Mouse (Mus musculus): ENCODE data around the gene Gm49384.

Gene Gm49384

GRCm38 (mm10) chr12:69204052-69204833, at the start of gene Gm49384:
TSS of gene Gm49384 (minus strand) at chr12:69204267.
- DNase-seq (ENCODE audit: low spot score in 2 of 2): no peak

DNA sequence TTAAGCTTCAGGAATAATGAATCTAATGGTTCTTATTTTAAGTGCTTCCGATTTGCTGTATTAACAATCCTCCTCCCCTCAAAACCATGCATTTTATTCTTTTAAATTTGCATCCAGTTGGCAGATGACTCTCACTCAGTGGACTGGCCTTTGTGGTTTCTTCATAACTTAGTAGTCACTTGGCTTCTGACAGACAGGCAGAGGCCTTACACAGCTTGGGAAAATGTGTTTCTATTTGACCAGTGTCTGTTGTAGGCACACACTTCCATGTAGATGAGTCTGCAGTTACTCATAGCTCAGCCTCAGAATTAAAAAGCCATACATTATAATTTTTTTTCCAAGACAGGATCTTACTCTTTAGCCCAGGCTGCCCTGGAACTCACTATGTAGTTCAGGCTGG, 49.7 kb upstream of the Gm49384 start:
- no peak for DNase-seq (ENCODE audit: low spot score in 2 of 2)

DNA sequence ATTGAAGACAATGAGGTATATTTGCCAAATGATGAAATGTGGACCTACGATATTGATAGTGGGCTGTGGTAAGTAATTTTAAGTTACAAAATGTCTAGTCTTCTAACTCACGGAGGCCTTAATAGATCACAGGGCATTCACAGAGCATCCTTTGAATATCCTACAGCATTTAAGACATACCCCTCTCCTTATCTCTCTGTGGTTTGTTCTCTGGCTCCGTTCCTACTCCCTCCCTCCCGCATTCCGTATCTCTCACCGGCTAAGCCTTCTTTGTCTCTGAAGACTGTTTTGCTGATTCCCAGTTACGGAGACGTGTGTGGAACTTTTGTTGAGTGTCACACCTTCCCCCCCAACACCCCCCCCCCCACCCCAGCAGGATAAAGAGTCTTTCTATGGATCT, 46.7 kb upstream of the Gm49384 start:
- no peak for DNase-seq (ENCODE audit: low spot score in 2 of 2)

DNA sequence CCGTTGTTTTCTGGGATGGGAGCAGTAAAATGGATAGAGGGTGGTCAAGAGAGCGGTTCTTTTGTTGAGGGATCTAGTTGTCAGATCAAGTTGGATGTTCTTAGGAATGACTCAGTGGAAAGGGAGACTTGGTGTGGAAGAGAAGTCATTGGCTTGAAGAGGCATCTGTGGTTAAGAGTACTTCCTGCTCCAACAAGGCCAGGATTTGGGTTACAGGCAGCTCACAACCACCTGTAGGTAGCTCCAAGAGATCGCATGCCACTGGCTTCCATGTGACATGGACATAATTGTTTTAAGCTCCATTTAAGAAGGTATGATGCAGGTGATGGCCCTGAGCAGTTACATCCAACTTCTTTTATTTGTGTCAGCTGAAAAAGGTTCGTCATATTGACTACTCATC, 45.7 kb upstream of the Gm49384 start:
- DNase-seq (ENCODE audit: low spot score in 2 of 2): no peak

DNA sequence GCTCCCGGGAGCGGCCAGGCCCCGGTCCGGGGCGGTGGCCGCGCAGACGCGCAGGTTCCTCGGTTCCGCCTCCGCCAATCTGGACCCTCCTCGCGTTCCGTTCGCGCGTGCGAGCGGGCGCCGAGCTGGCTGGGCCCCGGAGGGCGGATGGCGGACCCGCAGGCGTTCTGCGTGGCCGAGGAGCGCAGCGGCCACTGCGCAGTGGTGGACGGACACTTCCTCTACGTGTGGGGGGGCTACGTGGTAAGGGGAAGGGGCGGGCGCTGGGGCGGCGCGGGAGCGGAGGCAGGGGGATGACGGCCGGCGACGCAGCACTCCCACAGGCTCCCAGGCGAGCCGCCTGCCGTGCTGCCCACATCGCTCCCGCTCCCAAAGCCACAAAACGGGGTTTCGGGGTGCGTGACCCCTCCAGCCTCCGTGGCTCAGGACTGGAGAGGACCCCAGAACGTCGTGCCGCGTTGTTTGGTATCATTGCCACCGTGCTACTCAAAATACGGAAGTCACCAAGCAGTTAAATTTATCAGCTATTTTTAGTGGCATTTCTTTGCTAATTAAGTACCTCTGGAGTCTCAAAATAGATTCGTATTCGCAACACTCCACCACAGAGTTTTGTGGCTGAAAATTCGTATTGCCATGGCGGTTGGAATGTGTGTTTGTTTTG, 37.8 kb upstream of the Gm49384 start:
- DNase-seq (ENCODE audit: low spot score in 2 of 2): peak; percentile 47 to 66

GRCm38 (mm10) chr12:69241405-69241770, 37.3 kb upstream of the Gm49384 start:
- no peak for DNase-seq (ENCODE audit: low spot score in 2 of 2)

DNA sequence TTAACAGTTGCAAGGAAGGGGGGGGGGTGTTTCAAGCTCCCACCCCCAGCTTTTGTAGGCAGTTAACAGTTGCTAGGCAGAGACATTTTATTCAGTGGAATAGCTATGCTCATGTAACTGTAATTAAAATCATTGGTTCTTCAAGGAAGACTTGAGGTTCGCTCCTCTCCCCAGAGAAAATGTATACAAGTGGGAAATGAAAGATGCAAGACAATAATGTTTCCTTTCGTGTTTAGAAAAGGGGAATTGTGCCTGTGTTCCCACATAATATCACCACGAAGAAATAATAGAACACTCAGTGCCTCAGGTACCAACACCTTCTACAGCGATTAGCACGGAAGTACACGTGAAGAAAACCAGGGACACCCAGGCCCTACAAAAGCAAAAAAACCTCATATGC, 36.8 kb upstream of the Gm49384 start, which contains the start of gene Klhdc1:
TSS of gene Klhdc1 (plus strand) at position 301 of the 400 bp plus-strand sequence.
- no peak for DNase-seq (ENCODE audit: low spot score in 2 of 2)

DNA sequence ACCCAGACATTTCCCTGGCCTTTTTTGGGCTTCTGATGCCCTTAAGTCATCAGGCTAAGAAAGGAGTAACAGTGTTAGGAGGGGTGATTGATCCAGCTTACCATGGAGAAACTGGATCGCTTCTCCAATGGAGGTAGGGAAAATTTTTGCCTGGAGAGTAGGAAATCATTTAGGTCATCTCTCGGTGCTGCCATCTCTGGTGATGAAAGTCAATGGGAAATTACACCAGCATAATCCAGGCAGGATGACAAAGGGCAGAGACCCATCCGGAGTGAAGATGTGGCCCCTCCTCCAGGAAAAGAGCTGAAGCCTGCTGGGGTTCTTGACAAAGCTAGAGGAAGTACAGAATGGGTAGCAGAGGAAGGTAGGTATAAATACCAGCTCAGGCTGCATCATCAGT, 34.2 kb upstream of the Gm49384 start:
- no peak for DNase-seq (ENCODE audit: low spot score in 2 of 2)

GRCm38 (mm10) chr12:69235782-69236181, 31.7 kb upstream of the Gm49384 start:
- no peak for DNase-seq (ENCODE audit: low spot score in 2 of 2)

- no peak for DNase-seq (ENCODE audit: low spot score in 2 of 2)
Measured at GRCm38 (mm10) chr12:69229251-69229650, 25.2 kb upstream of the Gm49384 start.

GRCm38 (mm10) chr12:69227776-69228466, 23.9 kb upstream of the Gm49384 start, which contains the start of gene Pole2:
TSS of gene Pole2 (minus strand) at chr12:69228195.
- DNase-seq (ENCODE audit: low spot score in 2 of 2): peak; percentile 58 to 72

DNA sequence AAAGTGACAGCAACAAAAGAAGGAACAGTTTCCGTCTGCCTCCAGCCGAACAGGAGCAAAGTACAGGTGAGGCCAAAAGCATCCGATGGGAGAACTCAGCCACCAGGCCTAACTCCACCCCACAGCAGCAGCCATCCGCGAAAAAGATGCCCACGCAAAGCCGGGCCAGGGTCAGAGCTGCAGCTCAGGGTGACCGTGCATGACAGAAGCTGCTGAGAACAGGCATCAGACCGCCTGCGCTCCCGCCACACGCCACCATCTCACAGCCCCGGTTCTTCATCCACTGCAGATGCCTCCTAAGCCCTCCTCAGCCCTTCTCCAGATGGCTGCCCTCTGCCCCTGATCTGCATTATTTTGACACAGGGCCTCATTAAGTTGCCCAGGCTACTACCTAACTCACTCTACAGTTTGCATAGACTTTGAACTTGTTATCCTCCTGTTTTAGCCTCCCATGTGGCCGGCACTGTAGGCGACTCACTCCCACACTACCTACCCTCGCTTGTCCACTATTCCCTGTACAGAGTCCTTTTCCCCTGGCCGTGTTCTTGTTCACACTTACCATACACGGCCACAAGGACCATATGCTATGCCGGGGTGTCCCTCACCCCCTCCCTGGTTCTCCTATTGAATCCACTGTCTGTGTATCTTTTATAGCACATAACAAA, 16.7 kb upstream of the Gm49384 start:
- no peak for DNase-seq (ENCODE audit: low spot score in 2 of 2)

DNA sequence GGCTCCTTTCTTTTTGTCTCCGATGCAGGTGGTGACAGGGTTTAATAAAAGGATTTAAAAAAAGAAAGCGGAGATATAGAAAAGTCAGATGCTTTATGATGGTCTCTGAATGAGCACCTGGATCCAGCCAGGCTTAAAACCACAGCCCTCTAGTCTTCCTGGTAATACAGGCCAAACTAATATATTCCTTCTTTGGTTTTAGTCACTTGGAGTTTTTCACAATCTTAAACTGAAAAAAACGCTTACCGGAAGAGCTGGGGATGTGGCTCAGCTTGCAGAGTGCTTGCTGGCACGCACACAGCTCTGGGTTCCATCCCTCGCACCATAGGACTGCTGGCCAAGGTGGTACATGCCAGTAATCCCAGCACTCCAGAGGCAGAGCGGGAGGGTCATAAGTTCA, 12.5 kb upstream of the Gm49384 start:
- no peak for DNase-seq (ENCODE audit: low spot score in 2 of 2)

DNA sequence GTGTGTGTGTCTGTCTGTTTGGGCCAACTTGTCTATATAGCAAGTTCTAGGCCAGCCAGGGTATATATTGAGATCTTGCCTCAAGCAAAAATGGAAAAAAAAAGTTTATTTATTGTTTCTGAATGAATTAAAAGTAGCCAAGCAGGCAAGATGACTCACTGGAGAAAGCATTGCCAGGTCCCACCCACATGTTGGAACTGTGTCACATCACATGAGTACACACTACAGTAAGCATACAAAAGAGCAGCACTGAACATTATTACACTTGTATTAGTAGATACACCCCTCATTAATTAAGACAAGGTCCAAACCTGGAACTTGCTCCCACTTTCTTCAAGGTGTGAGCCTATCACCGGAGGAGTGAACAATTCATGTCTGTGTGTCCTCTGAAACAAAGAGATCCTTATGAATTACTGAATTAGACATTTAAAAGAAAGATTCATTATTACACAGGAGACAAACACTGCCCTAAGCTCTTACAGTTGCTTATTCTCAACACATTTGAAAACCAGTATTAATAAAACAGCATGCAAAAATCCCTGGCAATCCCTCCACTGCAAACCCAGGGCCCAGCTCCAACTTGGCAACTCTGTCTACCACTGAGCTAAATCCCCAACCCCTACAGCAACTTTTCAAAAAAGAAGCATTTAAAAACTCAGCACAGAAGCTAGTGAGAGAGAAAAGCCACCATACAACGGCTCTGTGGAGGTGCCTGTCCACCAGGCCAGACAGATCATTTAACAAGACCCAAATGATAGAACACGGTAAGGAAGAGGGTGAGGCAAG, 11.1 kb upstream of the Gm49384 start:
- no peak for DNase-seq (ENCODE audit: low spot score in 2 of 2)

DNA sequence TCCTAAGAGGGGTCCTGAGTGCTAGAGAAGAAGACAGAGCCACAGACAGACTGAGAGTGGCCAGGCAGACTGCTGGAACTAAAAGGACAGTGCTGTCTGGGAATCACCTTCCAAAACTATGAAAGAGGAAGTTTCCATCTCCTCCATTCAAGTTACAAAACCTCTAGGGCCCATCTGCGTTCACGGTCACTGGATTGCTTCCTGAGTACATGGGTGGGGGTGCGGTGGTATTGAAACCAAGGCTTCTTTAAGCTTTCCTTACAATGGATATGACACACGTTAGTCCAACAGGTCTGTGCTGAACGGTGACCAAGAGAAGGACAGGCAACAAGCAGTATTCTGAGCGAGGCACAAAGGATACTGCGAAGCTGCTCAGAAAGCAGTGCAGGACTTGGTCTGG, 10.3 kb upstream of the Gm49384 start:
- DNase-seq (ENCODE audit: low spot score in 2 of 2): no peak

DNA sequence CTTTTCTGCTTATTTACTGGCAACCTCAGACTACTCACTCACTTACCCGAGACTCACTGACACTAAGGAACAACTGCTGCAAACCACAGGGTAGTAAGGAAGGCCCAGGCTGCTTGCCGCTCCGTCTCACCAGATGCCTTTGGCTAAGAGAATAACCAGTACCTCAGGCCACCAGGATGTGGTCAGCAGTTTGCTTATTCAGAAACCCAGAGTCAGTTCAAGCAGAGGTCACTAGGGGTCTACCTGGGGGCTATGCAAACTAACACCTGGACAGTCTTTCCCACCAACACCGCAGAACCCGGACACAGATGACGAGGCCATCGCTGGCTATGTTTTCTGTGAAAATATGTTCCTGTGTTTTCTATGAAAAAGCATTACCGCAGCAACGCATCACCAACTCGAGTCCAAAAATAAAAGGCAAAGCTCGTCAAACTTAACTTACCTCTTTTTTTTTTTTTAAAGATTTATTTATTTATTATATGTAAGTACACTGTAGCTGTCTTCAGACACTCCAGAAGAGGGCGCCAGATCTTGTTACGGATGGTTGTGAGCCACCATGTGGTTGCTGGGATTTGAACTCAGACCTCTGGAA, 9.2 kb upstream of the Gm49384 start:
- DNase-seq (ENCODE audit: low spot score in 2 of 2): no peak

DNA sequence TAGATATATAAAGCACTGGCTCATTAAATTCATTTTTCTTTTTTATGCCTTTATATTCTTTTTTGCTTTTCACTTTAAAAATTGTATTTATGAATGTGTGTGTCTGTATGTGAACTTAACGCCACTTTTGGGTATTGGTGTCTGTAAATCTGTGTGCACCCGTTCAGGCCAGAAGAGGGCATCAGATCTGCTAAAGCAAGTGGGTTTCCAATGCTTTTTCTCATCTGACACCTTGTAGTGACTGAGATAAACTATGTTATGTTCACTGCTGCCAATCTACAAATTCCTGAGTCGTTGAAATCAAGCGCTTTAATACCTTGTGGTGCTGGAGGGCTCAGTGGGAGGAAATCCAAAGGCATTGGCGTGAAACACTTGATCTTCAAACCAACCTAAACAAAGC, 7.0 kb upstream of the Gm49384 start:
- no peak for DNase-seq (ENCODE audit: low spot score in 2 of 2)

GRCm38 (mm10) chr12:69210056-69210979, 6.3 kb upstream of the Gm49384 start:
- DNase-seq (ENCODE audit: low spot score in 2 of 2): no peak

- no peak for DNase-seq (ENCODE audit: low spot score in 2 of 2)
Measured at GRCm38 (mm10) chr12:69208520-69208919, 4.5 kb upstream of the Gm49384 start.

- no peak for DNase-seq (ENCODE audit: low spot score in 2 of 2)
Measured at GRCm38 (mm10) chr12:69207926-69208325, 3.9 kb upstream of the Gm49384 start.
